Mouse (Mus musculus): ENCODE results near the gene Pdzd7. TPM values are rescaled to one million over a fixed set of nuclear protein-coding genes. Genes with fewer than 3 reads are reported as not detected.

The Pdzd7 gene
- total RNA-seq (2021), result 1 to 10 TPM; 4.1 to 4.7 TPM

- intact Hi-C loops (cut with DNase I), result no loop called here
- no peak for DNase-seq (ENCODE audit: extremely low spot score in 1 of 2, low spot score in 2 of 2)
Observed at GRCm38 (mm10) chr19:45045651-45046050, at the start of gene Pdzd7. Gene Pdzd7 (minus strand): TSS chr19:45045717.

DNA sequence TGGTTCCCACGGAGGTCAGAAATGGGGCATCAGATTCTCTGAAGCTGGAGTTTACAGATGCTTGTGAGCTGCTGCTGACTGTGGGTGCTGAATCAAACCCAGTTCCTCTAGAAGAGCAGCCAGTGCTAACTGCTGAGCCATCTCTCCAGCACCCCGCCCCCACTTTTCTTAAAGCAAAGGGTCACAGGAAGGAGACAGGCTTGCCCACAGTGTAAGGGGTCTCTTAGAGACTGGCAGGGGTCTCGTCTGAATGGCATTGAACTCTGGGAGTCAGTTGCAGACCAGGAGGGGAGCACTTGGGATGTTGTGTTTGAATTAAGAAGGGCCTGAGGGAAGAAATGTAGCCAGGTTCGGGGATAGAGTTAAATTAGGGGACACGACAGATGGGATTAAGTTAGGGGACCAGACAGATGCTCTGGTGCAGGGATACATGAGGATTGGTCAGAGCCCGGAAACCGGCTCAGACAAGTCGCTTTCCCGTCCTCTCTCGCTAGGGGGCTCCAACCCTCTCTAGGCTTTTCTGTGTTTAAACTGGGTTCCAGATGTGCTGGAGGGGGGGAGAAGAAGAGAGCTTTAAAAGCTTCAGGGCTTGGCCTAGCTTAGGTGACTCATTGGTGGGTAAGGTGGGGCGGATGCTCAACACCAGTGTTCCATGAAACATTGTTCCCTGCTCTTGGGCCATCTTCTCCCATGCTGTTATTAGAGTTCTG is 36.5 kb upstream of the Pdzd7 start:
- intact Hi-C loops (cut with DNase I), result loop anchor here (10.0 kb wide), 1 partner anchor 327 kb away; the partner anchor contains the start of gene Pax2
- peak in 1 of 2 experiments; percentile 65 for DNase-seq (ENCODE audit: extremely low spot score in 1 of 2, low spot score in 2 of 2)

- intact Hi-C loops (cut with DNase I), result loop anchor here (10.0 kb wide), 1 partner anchor 326 kb away; the partner anchor contains the start of gene Pax2
- DNase-seq (ENCODE audit: extremely low spot score in 1 of 2, low spot score in 2 of 2), result peak in 1 of 2 experiments; percentile 54
Observed at GRCm38 (mm10) chr19:45081279-45081678, 35.8 kb upstream of the Pdzd7 start.

DNA sequence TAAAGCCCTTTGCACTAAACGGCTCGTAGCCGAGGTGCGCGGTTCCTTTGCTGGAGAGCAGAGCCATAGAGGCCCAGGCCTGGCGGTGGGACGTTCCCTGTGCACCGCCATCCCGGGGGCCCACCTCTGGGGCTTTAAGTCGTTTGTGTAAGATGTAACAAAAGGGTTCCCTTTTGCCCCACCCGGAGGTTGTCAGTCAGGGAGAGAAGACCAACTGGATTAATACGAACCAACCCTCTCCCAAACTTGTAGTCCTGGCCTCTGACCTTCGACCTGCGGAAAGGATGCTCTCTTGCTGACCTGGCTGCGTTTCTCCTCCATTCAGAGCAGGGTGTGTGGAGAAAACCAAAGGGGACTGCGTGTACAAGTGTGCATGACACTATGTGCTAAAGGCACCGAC is 35.2 kb upstream of the Pdzd7 start:
- no peak for DNase-seq (ENCODE audit: extremely low spot score in 1 of 2, low spot score in 2 of 2)
- intact Hi-C loops (cut with DNase I), result loop anchor here (10.0 kb wide), 1 partner anchor 326 kb away; the partner anchor contains the start of gene Pax2

- intact Hi-C loops (cut with DNase I), result loop anchor here (5.0 to 10.0 kb wide), 2 partner anchors 77 to 325 kb away; partner anchors contain the start of gene Pax2
- DNase-seq (ENCODE audit: extremely low spot score in 1 of 2, low spot score in 2 of 2), result peak in 1 of 2 experiments; percentile 76
Observed at GRCm38 (mm10) chr19:45079769-45080515, 34.4 kb upstream of the Pdzd7 start.

GRCm38 (mm10) chr19:45078971-45079764 is 33.7 kb upstream of the Pdzd7 start:
- intact Hi-C loops (cut with DNase I), result loop anchor here (5.0 kb wide), 1 partner anchor 78 kb away; no protein-coding TSS in a partner anchor
- DNase-seq (ENCODE audit: extremely low spot score in 1 of 2, low spot score in 2 of 2), result no peak

DNA sequence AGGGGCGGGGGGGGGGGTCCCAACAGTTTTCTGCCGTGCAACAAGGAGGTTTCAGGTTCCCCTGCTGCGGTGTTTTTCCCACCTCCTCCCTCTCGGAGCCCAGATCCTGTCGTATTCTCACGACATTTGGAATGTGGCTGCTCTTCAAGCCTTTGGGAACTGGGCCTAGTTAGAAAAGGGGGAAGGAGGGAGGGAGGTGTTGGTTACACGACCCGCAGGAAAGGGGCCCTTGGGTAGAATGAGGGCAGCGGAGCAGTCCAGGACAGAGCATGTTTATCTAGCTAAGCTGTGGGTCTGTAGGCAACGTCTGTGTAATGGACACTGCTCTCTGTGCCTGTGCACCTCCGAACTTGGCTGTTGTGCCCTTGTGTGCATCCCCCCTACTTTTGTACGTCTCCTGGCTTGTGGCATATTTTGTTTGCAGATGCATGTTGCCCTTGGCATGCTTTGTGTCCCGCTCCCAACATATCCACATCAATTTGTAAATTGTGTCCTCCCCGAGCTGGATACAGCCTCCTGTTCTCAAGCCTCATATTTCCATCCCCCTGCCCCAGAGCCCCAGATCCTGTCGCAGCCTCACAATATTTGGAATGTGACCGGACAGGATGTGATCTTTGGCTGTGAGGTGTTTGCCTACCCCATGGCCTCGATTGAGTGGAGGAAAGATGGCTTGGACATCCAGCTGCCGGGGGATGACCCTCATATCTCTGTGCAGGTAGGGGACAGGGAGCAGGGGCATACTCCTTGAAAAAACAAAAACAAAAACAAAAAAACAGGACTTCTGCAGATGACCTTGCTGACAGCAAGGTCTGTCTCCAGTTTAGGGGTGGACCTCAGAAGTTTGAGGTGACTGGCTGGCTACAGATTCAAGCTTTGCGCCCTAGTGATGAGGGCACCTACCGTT is 32.5 kb upstream of the Pdzd7 start:
- no peak for DNase-seq (ENCODE audit: extremely low spot score in 1 of 2, low spot score in 2 of 2)
- intact Hi-C loops (cut with DNase I), result loop anchor here (5.0 kb wide), 1 partner anchor 79 kb away; no protein-coding TSS in a partner anchor

GRCm38 (mm10) chr19:45076586-45077510 is 31.3 kb upstream of the Pdzd7 start:
- DNase-seq (ENCODE audit: extremely low spot score in 1 of 2, low spot score in 2 of 2), result peak in 1 of 2 experiments; percentile 75
- intact Hi-C loops (cut with DNase I), result loop anchor here (5.0 kb wide), 1 partner anchor 80 kb away; no protein-coding TSS in a partner anchor

DNA sequence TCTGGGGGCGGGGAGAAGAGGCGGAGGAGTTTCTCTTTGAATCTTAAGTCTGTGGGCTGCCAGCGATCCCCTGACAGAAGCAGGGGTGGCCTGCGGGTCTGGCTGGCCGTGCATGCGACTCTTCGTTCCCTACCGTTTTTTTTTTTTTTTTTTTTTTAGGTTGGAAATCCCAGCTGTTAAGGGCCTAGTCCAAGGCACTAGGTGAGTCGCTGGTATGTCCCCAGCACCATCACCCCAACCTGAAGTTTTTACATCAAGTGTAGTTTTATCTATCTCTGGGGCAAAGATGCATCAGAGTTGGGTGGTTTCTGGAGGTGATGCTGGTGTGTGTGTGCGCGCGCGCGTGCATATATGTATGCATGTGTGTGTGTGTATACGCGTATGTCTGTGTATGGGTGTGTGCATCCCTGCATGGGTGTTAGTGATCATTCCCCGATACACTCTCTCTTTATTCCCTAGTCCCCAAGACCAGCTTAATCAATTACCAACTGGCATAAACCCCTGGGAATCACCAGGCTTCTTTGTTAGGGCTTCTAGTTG is 30.6 kb upstream of the Pdzd7 start:
- intact Hi-C loops (cut with DNase I), result loop anchor here (5.0 kb wide), 1 partner anchor 81 kb away; no protein-coding TSS in a partner anchor
- DNase-seq (ENCODE audit: extremely low spot score in 1 of 2, low spot score in 2 of 2), result no peak

GRCm38 (mm10) chr19:45075323-45076035 is 30.0 kb upstream of the Pdzd7 start:
- no peak for DNase-seq (ENCODE audit: extremely low spot score in 1 of 2, low spot score in 2 of 2)
- intact Hi-C loops (cut with DNase I), result loop anchor here (5.0 kb wide), 1 partner anchor 82 kb away; no protein-coding TSS in a partner anchor

- peak; percentile 91 to 93 for DNase-seq (ENCODE audit: extremely low spot score in 1 of 2, low spot score in 2 of 2)
- intact Hi-C loops (cut with DNase I), result loop anchor here (5.0 kb wide), 1 partner anchor 83 kb away; no protein-coding TSS in a partner anchor
Observed at GRCm38 (mm10) chr19:45074580-45075322, 29.2 kb upstream of the Pdzd7 start, which contains the start of gene Kazald1. Gene Kazald1 (plus strand): TSS chr19:45075241.

- peak; percentile 72 to 92 for DNase-seq (ENCODE audit: extremely low spot score in 1 of 2, low spot score in 2 of 2)
- intact Hi-C loops (cut with DNase I), result no loop called here
Observed at GRCm38 (mm10) chr19:45073871-45074542, 28.5 kb upstream of the Pdzd7 start.

- intact Hi-C loops (cut with DNase I), result no loop called here
- no peak for DNase-seq (ENCODE audit: extremely low spot score in 1 of 2, low spot score in 2 of 2)
Observed at GRCm38 (mm10) chr19:45067758-45068510, 22.4 kb upstream of the Pdzd7 start.

GRCm38 (mm10) chr19:45067170-45067569 is 21.7 kb upstream of the Pdzd7 start:
- intact Hi-C loops (cut with DNase I), result no loop called here
- DNase-seq (ENCODE audit: extremely low spot score in 1 of 2, low spot score in 2 of 2), result no peak
